In genomic region chr11:51618894-51619408, GRCm38 (mm10) we compare ENCODE assay signal across 8 mouse cellular contexts. TPM values are rescaled to one million over a fixed set of nuclear protein-coding genes. Genes with fewer than 3 reads are reported as not detected.
A peak's percentile ranks its signal among the peaks of the same experiment; 100 is the strongest.
DNase-seq lines count a peak whose midpoint lies in the region; ATAC-seq and TF ChIP-seq lines count a peak whose summit lies in the region.

No protein-coding gene starts in this region.

- intact Hi-C loops in gastrocnemius, adult 2 months (cut with DNase I): loop anchor here (5.0 kb wide), 1 partner anchor 33 kb away; the partner anchor contains the start of genes D930048N14Rik and N4bp3

- no peaks in the 10 kb centered on the region for H3K36me3 ChIP-seq in testis, adult 2 months (ENCODE audit: control insufficient read depth, insufficient read depth, low read length)
- H3K36me3 ChIP-seq in liver, embryonic 13.5 days: peaks cover 26% of the 10 kb centered on the region

- WGBS in liver, embryonic 13.5 days (ENCODE audit: insufficient replicate concordance): 24% methylated on average over 8 of the region's 8 CpGs

- H3K9ac ChIP-seq in liver, embryonic 13.5 days: peak overlapping the region; percentile 85

- peak overlapping the region; percentile 95 for H3K4me3 ChIP-seq in gastrocnemius, adult 2 months
- peak overlapping the region; percentile 97 for H3K4me3 ChIP-seq in testis, adult 2 months (ENCODE audit: control insufficient read depth, low read depth, low read length)
- peak overlapping the region; percentile 86 for H3K4me3 ChIP-seq in liver, embryonic 13.5 days (replicated peaks)

- peak overlapping the region; percentile 93 for H3K27ac ChIP-seq in gastrocnemius, adult 2 months
- H3K27ac ChIP-seq in testis, adult 2 months (ENCODE audit: control insufficient read depth, insufficient read depth, low read depth, low read length): peak overlapping the region; percentile 33; the same call in 1 of the 2 replicates
- H3K27ac ChIP-seq in liver, embryonic 13.5 days: peak overlapping the region; percentile 35

- no peak for TF ChIP-seq CTCF in gastrocnemius, adult 2 months (IDR thresholded peaks at IDR 0.05)
- TF ChIP-seq CTCF in testis, adult 2 months (IDR thresholded peaks at IDR 0.05; ENCODE audit: control insufficient read depth, insufficient read depth, insufficient replicate concordance, low read depth, low read length): no peak

- DNase-seq in gastrocnemius, adult 2 months: no peak
- DNase-seq in gastrocnemius, postnatal 4 days (ENCODE audit: low spot score in 2 of 2): no peak
- no peak for DNase-seq in testis, postnatal 10 days (ENCODE audit: low spot score)
- no peak for DNase-seq in liver, embryonic 13.5 days
- no peak for DNase-seq in frontal cortex, postnatal 14 days (ENCODE audit: low spot score in 2 of 2)
- no peak for DNase-seq in testis, postnatal 14 days (ENCODE audit: low spot score)
- no peak for DNase-seq in layer of hippocampus, adult 18-20 months (ENCODE audit: low spot score in 2 of 2)

- H3K27me3 ChIP-seq in testis, adult 2 months (ENCODE audit: control insufficient read depth, insufficient read depth, low read length): no peaks in the 10 kb centered on the region
- H3K27me3 ChIP-seq in liver, embryonic 13.5 days: no peaks in the 10 kb centered on the region

- no peak for TF ChIP-seq POLR2A in testis, adult 2 months (IDR thresholded peaks at IDR 0.05; ENCODE audit: control insufficient read depth, low read depth, low read length)

- H3K4me2 ChIP-seq in liver, embryonic 13.5 days: peak overlapping the region; percentile 91

- H3K4me1 ChIP-seq in testis, adult 2 months (ENCODE audit: control insufficient read depth, insufficient read depth, low read length): peaks cover 12% of the 10 kb centered on the region
- peaks cover 71% of the 10 kb centered on the region for H3K4me1 ChIP-seq in liver, embryonic 13.5 days (replicated peaks)

- ATAC-seq in liver, embryonic 13.5 days (ENCODE audit: low read depth): peak; percentile 18

- no peaks in the 10 kb centered on the region for H3K9me3 ChIP-seq in liver, embryonic 13.5 days (replicated peaks)

RNA-seq across cellular contexts. Expression of gene Nhp2, which starts 0.6 kb away (rescaled TPM):
- 10 to 100 TPM; 24.9 to 25.7 TPM for total RNA-seq in gastrocnemius, adult 2 months (2021)
- total RNA-seq in gastrocnemius, postnatal 4 days (2021): 10 to 100 TPM; 35.4 to 37.3 TPM
- 32.0 and 33.5 TPM in 2 replicates for polyA plus RNA-seq in testis, adult 2 months (2012; rRNA removed)
- 186 and 203 TPM in 2 replicates for polyA plus RNA-seq in liver, embryonic 13.5 days (2015; fragmentation: Nextera tagmentation; extraction: Ambion mirVana)
- total RNA-seq in layer of hippocampus, adult 18-20 months (2021): 10 to 100 TPM; 41.5 to 46.1 TPM

RNA-seq across cellular contexts. Expression of gene Hnrnpab, which starts 12.3 kb away (rescaled TPM):
- total RNA-seq in gastrocnemius, adult 2 months (2021): 100 to 1,000 TPM in 1 of 2 experiments, 10 to 100 TPM in 1; 95.0 to 112 TPM
- total RNA-seq in gastrocnemius, postnatal 4 days (2021): 100 to 1,000 TPM; 218 to 241 TPM
- polyA plus RNA-seq in testis, adult 2 months (2012; rRNA removed): 85.0 and 97.4 TPM in 2 replicates
- 250 and 275 TPM in 2 replicates for polyA plus RNA-seq in liver, embryonic 13.5 days (2015; fragmentation: Nextera tagmentation; extraction: Ambion mirVana)
- total RNA-seq in layer of hippocampus, adult 18-20 months (2021): 100 to 1,000 TPM; 149 to 157 TPM

RNA-seq across cellular contexts. Expression of gene Rmnd5b, which starts 16.7 kb away (rescaled TPM):
- 10 to 100 TPM; 11.4 to 11.6 TPM for total RNA-seq in gastrocnemius, adult 2 months (2021)
- total RNA-seq in gastrocnemius, postnatal 4 days (2021): 10 to 100 TPM; 20.9 to 23.0 TPM
- 66.5 and 73.1 TPM in 2 replicates for polyA plus RNA-seq in testis, adult 2 months (2012; rRNA removed)
- polyA plus RNA-seq in liver, embryonic 13.5 days (2015; fragmentation: Nextera tagmentation; extraction: Ambion mirVana): 24.9 and 25.1 TPM in 2 replicates
- total RNA-seq in layer of hippocampus, adult 18-20 months (2021): 10 to 100 TPM; 54.3 to 63.1 TPM

RNA-seq across cellular contexts. Expression of gene N4bp3, which starts 31.7 kb away (rescaled TPM):
- total RNA-seq in gastrocnemius, adult 2 months (2021): 1 to 10 TPM; 2.7 to 4.2 TPM
- 10 to 100 TPM; 20.9 to 22.7 TPM for total RNA-seq in gastrocnemius, postnatal 4 days (2021)
- polyA plus RNA-seq in testis, adult 2 months (2012; rRNA removed): 16.3 and 19.0 TPM in 2 replicates
- 3.1 and 3.2 TPM in 2 replicates for polyA plus RNA-seq in liver, embryonic 13.5 days (2015; fragmentation: Nextera tagmentation; extraction: Ambion mirVana)
- total RNA-seq in layer of hippocampus, adult 18-20 months (2021): 10 to 100 TPM; 14.5 to 18.4 TPM

RNA-seq across cellular contexts. Expression of gene D930048N14Rik, which starts 31.8 kb away (rescaled TPM):
- under 1 TPM; 0.20 to 0.31 TPM for total RNA-seq in gastrocnemius, adult 2 months (2021)
- 1 to 10 TPM; 1.1 to 1.6 TPM for total RNA-seq in gastrocnemius, postnatal 4 days (2021)
- polyA plus RNA-seq in testis, adult 2 months (2012; rRNA removed): 5.1 and 5.3 TPM in 2 replicates
- polyA plus RNA-seq in liver, embryonic 13.5 days (2015; fragmentation: Nextera tagmentation; extraction: Ambion mirVana): 0.29 and 0.49 TPM in 2 replicates
- total RNA-seq in layer of hippocampus, adult 18-20 months (2021): 1 to 10 TPM; 1.4 to 1.9 TPM

Comparison
In these comparisons a context has a peak if more than half of its experiments do, and no peak if none do; other contexts are left out.
1. H3K27ac ChIP-seq: peak in every context shown above with its lines; median percentile 93 in gastrocnemius, adult 2 months; 35 in liver, embryonic 13.5 days; 33 in testis, adult 2 months.